In the genomic region with DNA sequence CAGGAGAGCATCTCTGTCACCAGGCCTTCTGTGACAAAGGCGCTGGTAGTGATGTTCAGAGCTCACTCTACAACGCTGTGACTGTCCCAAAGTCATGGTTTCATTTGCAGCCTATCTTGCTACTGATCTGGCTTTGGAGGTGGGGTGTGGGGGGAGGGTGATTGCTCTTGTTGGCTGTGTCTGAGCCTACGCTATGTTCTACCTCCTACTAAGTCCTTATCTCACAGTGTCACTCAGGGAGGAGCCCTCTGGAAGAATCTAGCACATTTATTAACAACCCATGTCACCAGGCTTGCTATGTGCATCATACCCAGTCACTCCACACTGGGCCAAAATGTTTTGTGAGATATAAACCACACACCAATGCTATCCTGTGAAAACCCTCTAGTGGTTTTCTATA, we compare ENCODE assay signal across 11 mouse cellular contexts.
DNase-seq lines count a peak whose midpoint lies in the region; ATAC-seq and TF ChIP-seq lines count a peak whose summit lies in the region.
"Had no signal": no experiment of that assay in that cellular context is flagged by ENCODE, and none has a peak within 500 bp of the region (broad histone marks: within the 10 kb centered on the region; RNA-seq: fewer than 3 reads in every experiment).

No protein-coding gene starts in this region.

- no peaks in the 10 kb centered on the region for H3K27me3 ChIP-seq in hindbrain, embryonic 15.5 days
- no peaks in the 10 kb centered on the region for H3K27me3 ChIP-seq in hindbrain, embryonic 11.5 days (ENCODE audit: control insufficient read depth, insufficient read depth, low read length)
- H3K27me3 ChIP-seq in MEL (ENCODE audit: control insufficient read depth in 1 of 2, insufficient read depth in 2 of 2, low read length in 2 of 2), result no peaks in the 10 kb centered on the region
- H3K27me3 ChIP-seq in liver, postnatal 0 days (ENCODE audit: insufficient read depth, low read length), result no peaks in the 10 kb centered on the region
- no peaks in the 10 kb centered on the region for H3K27me3 ChIP-seq in midbrain, embryonic 10.5 days (ENCODE audit: low read depth, poor library complexity, severe bottlenecking)

- H3K4me3 ChIP-seq in hindbrain, embryonic 15.5 days, result no peak overlapping the region
- no peak overlapping the region for H3K4me3 ChIP-seq in hindbrain, embryonic 11.5 days (ENCODE audit: low read depth, low read length)
- H3K4me3 ChIP-seq in MEL (ENCODE audit: control insufficient read depth in 1 of 2, insufficient read depth in 1 of 2, low read depth in 2 of 2, low read length in 2 of 2), result peak overlapping the region in 1 of 2 experiments; percentile 9; a peak in 1 of 4 replicates
- H3K4me3 ChIP-seq in liver, postnatal 0 days (ENCODE audit: low read depth, low read length), result no peak overlapping the region; the same call in 1 of the 2 replicates
- no peak overlapping the region for H3K4me3 ChIP-seq in midbrain, embryonic 10.5 days

- no peak for DNase-seq in hindbrain, embryonic 11.5 days (ENCODE audit: low spot score)
- DNase-seq in MEL (ENCODE audit: low read depth, low spot score), result peak; percentile 94
- DNase-seq in liver, postnatal 0 days, result peak; percentile 67
- DNase-seq in gastrocnemius, postnatal 4 days (ENCODE audit: low spot score in 2 of 2), result no peak
- DNase-seq in midbrain, embryonic 10.5 days (ENCODE audit: low spot score), result no peak
- DNase-seq: cerebellum, postnatal 10 days; gastrocnemius, postnatal 14 days; kidney, adult 9 months; lung, postnatal 14 days had no signal

- no peaks in the 10 kb centered on the region for H3K36me3 ChIP-seq in hindbrain, embryonic 15.5 days
- no peaks in the 10 kb centered on the region for H3K36me3 ChIP-seq in hindbrain, embryonic 11.5 days (ENCODE audit: control insufficient read depth, insufficient read depth, low read length)
- H3K36me3 ChIP-seq in MEL (ENCODE audit: control insufficient read depth in 1 of 2, insufficient read depth in 2 of 2, low read length in 2 of 2), result peaks cover 0 to 22% of the 10 kb centered on the region in 2 experiments; a peak in 2 of 4 replicates
- no peaks in the 10 kb centered on the region for H3K36me3 ChIP-seq in liver, postnatal 0 days (replicated peaks; ENCODE audit: insufficient read depth, low read length)
- H3K36me3 ChIP-seq in midbrain, embryonic 10.5 days, result no peaks in the 10 kb centered on the region

- H3K9ac ChIP-seq in hindbrain, embryonic 15.5 days, result no peak overlapping the region
- no peak overlapping the region for H3K9ac ChIP-seq in hindbrain, embryonic 11.5 days (ENCODE audit: low read depth, low read length)
- peak overlapping the region; percentile 33; the same call in 1 of the 2 replicates for H3K9ac ChIP-seq in MEL (ENCODE audit: control insufficient read depth, low read depth, low read length, poor library complexity, severe bottlenecking)
- H3K9ac ChIP-seq in liver, postnatal 0 days (replicated peaks), result no peak overlapping the region

- H3K27ac ChIP-seq in hindbrain, embryonic 15.5 days (replicated peaks), result no peak overlapping the region
- no peak overlapping the region for H3K27ac ChIP-seq in hindbrain, embryonic 11.5 days (ENCODE audit: low read depth, low read length)
- peak overlapping the region; percentile 91 for H3K27ac ChIP-seq in MEL (ENCODE audit: control insufficient read depth, low read depth, low read length)
- H3K27ac ChIP-seq in liver, postnatal 0 days (ENCODE audit: low read depth), result peak overlapping the region; percentile 90
- no peak overlapping the region for H3K27ac ChIP-seq in midbrain, embryonic 10.5 days (replicated peaks)

- TF ChIP-seq EP300 in MEL (IDR thresholded peaks at IDR 0.05; ENCODE audit: low read depth in 1 of 2, low read length in 2 of 2), result peak; percentile 80 to 88
- peak; percentile 93 for TF ChIP-seq EP300 in liver, postnatal 0 days (IDR thresholded peaks at IDR 0.05; ENCODE audit: low read depth)

- ATAC-seq in hindbrain, embryonic 15.5 days (ENCODE audit: low FRiP score, low read depth), result 0 out of 2 replicates have a peak, but pooled peaks have one; percentile 9
- ATAC-seq in hindbrain, embryonic 11.5 days (ENCODE audit: low FRiP score), result no peak
- ATAC-seq in common myeloid progenitor, adult 5-6 weeks (replicated peaks; ENCODE audit: low read depth, poor library complexity, severe bottlenecking), result peak; percentile 80
- ATAC-seq in liver, postnatal 0 days, result peak; percentile 98

- no peak overlapping the region for H3K4me2 ChIP-seq in hindbrain, embryonic 15.5 days
- no peak overlapping the region for H3K4me2 ChIP-seq in hindbrain, embryonic 11.5 days (replicated peaks; ENCODE audit: low read depth, low read length)
- peak overlapping the region; percentile 59 for H3K4me2 ChIP-seq in liver, postnatal 0 days (ENCODE audit: low read depth, low read length)

- peaks cover 33% of the 10 kb centered on the region for H3K4me1 ChIP-seq in hindbrain, embryonic 15.5 days (replicated peaks)
- no peaks in the 10 kb centered on the region for H3K4me1 ChIP-seq in hindbrain, embryonic 11.5 days (replicated peaks; ENCODE audit: control insufficient read depth, insufficient read depth, low read length)
- peaks cover 12 to 26% of the 10 kb centered on the region in 2 experiments for H3K4me1 ChIP-seq in MEL (ENCODE audit: control insufficient read depth in 1 of 2, insufficient read depth in 2 of 2, low read length in 2 of 2)
- peaks cover 49% of the 10 kb centered on the region for H3K4me1 ChIP-seq in liver, postnatal 0 days (ENCODE audit: insufficient read depth)
- peaks cover 36% of the 10 kb centered on the region for H3K4me1 ChIP-seq in midbrain, embryonic 10.5 days

- no peak for TF ChIP-seq RAD21 in MEL (IDR thresholded peaks at IDR 0.05; ENCODE audit: low read depth, low read length)

- no peak for TF ChIP-seq CTCF in MEL (IDR thresholded peaks at IDR 0.05 in 2 of 3, conservative IDR thresholded peaks at IDR 0.05 in 1 of 3; ENCODE audit: control insufficient read depth in 1 of 3, insufficient read depth in 1 of 3, low read depth in 2 of 3, low read length in 3 of 3, poor library complexity in 1 of 3, severe bottlenecking in 1 of 3)
- no peak for TF ChIP-seq CTCF in liver, postnatal 0 days (IDR thresholded peaks at IDR 0.05; ENCODE audit: low read depth)

- no peaks in the 10 kb centered on the region for H3K9me3 ChIP-seq in hindbrain, embryonic 15.5 days
- H3K9me3 ChIP-seq in hindbrain, embryonic 11.5 days (ENCODE audit: control insufficient read depth, low read length), result no peaks in the 10 kb centered on the region
- no peaks in the 10 kb centered on the region for H3K9me3 ChIP-seq in MEL (replicated peaks; ENCODE audit: insufficient read depth, low read length)
- no peaks in the 10 kb centered on the region for H3K9me3 ChIP-seq in liver, postnatal 0 days (ENCODE audit: low read length)
- no peaks in the 10 kb centered on the region for H3K9me3 ChIP-seq in midbrain, embryonic 10.5 days (replicated peaks)

- peak in 1 of 2 experiments; percentile 28; a peak in 1 of 4 replicates for TF ChIP-seq POLR2A in MEL (IDR thresholded peaks at IDR 0.05; ENCODE audit: control insufficient read depth in 1 of 2, insufficient read depth in 1 of 2, low read depth in 1 of 2, low read length in 2 of 2, poor library complexity in 1 of 2)

- 84% methylated on average over 3 of the region's 3 CpGs for WGBS in hindbrain, embryonic 15.5 days
- WGBS in hindbrain, embryonic 11.5 days, result 87% methylated on average over 3 of the region's 3 CpGs
- 61% methylated on average over 3 of the region's 3 CpGs for WGBS in liver, postnatal 0 days (ENCODE audit: insufficient replicate concordance)
- 91% methylated on average over 3 of the region's 3 CpGs for WGBS in midbrain, embryonic 10.5 days

- H3K79me2 ChIP-seq in MEL (ENCODE audit: control insufficient read depth, insufficient read depth, low read length, poor library complexity), result peaks cover 2% of the 10 kb centered on the region; the same call in 1 of the 2 replicates

TF ChIP-seq in MEL, 35 proteins besides CTCF, POLR2A, EP300 and RAD21 (continues in another document):
- no peak for TF ChIP-seq KAT2A (conservative IDR thresholded peaks at IDR 0.05; ENCODE audit: low read depth, low read length)
- peak; percentile 79 for TF ChIP-seq MXI1 (IDR thresholded peaks at IDR 0.05; ENCODE audit: low read depth, low read length)
- TF ChIP-seq MAZ (IDR thresholded peaks at IDR 0.05; ENCODE audit: low read depth, low read length), result peak; percentile 71
- no peak for TF ChIP-seq E2F4 (IDR thresholded peaks at IDR 0.05; ENCODE audit: borderline replicate concordance, low read depth, low read length)
- TF ChIP-seq NELFE (IDR thresholded peaks at IDR 0.05; ENCODE audit: low read depth, low read length), result no peak
- no peak for TF ChIP-seq ZC3H11A (IDR thresholded peaks at IDR 0.05; ENCODE audit: low read depth, low read length)
- TF ChIP-seq MAFK (IDR thresholded peaks at IDR 0.05; ENCODE audit: borderline replicate concordance, low read depth, low read length), result no peak
- peak; percentile 79 for TF ChIP-seq TBP (IDR thresholded peaks at IDR 0.05; ENCODE audit: low read depth, low read length)
- TF ChIP-seq HCFC1 (IDR thresholded peaks at IDR 0.05; ENCODE audit: low read depth, low read length), result no peak
- no peak for TF ChIP-seq ZKSCAN1 (IDR thresholded peaks at IDR 0.05; ENCODE audit: low read depth, low read length)
- TF ChIP-seq MAX (IDR thresholded peaks at IDR 0.05; ENCODE audit: low read length), result no peak
- TF ChIP-seq SIN3A (IDR thresholded peaks at IDR 0.05; ENCODE audit: low read length), result peak; percentile 71
- no peak for TF ChIP-seq USF1 (IDR thresholded peaks at IDR 0.05; ENCODE audit: low read depth, low read length)
- TF ChIP-seq SMC3 (IDR thresholded peaks at IDR 0.05; ENCODE audit: low read depth, low read length), result no peak
- peak; percentile 80 for TF ChIP-seq ETS1 (IDR thresholded peaks at IDR 0.05; ENCODE audit: low read depth, low read length)
- no peak for TF ChIP-seq MEF2A (IDR thresholded peaks at IDR 0.05; ENCODE audit: extremely low read depth, insufficient replicate concordance, low read depth, low read length, poor library complexity, severe bottlenecking)
- no peak for TF ChIP-seq MYB (IDR thresholded peaks at IDR 0.05; ENCODE audit: low read depth, low read length)
- no peak for TF ChIP-seq ZMIZ1 (IDR thresholded peaks at IDR 0.05; ENCODE audit: low read depth, low read length)
- TF ChIP-seq UBTF (IDR thresholded peaks at IDR 0.05; ENCODE audit: borderline replicate concordance, insufficient read depth, low read depth, low read length), result no peak
- no peak for TF ChIP-seq NRF1 (IDR thresholded peaks at IDR 0.05; ENCODE audit: insufficient read depth, low read depth, low read length, poor library complexity, severe bottlenecking)
- no peak for TF ChIP-seq ZNF384 (IDR thresholded peaks at IDR 0.05; ENCODE audit: low read depth, low read length)
- peak; percentile 86 for TF ChIP-seq TCF12 (IDR thresholded peaks at IDR 0.05; ENCODE audit: low read depth, low read length)
- peak; percentile 60; the same call in 1 of the 2 replicates for TF ChIP-seq MYC (IDR thresholded peaks at IDR 0.05; ENCODE audit: low read depth, low read length)
- TF ChIP-seq CHD1 (IDR thresholded peaks at IDR 0.05; ENCODE audit: low read depth, low read length), result no peak
- TF ChIP-seq RCOR1 (IDR thresholded peaks at IDR 0.05; ENCODE audit: low read depth, low read length), result peak; percentile 44

Comparison
In these comparisons a context has a peak if more than half of its experiments do, and no peak if none do; other contexts are left out.
1. H3K27ac ChIP-seq: peak in MEL (single experiment) and liver, postnatal 0 days (single experiment); none in hindbrain, embryonic 15.5 days (single experiment), hindbrain, embryonic 11.5 days (single experiment) and midbrain, embryonic 10.5 days (single experiment).
2. DNase-seq: peak in MEL (single experiment) and liver, postnatal 0 days (single experiment); none in hindbrain, embryonic 11.5 days (single experiment), gastrocnemius, postnatal 4 days (0 of 2) and midbrain, embryonic 10.5 days (single experiment).